Mouse (Mus musculus): Measurements from ENCODE around the gene Pam.
"Not testable (repeated sequence)": the region's sequence is repeated elsewhere in the genome, so short reads cannot be mapped to it uniquely, and the experiment has no call there.

Pam gene

DNA sequence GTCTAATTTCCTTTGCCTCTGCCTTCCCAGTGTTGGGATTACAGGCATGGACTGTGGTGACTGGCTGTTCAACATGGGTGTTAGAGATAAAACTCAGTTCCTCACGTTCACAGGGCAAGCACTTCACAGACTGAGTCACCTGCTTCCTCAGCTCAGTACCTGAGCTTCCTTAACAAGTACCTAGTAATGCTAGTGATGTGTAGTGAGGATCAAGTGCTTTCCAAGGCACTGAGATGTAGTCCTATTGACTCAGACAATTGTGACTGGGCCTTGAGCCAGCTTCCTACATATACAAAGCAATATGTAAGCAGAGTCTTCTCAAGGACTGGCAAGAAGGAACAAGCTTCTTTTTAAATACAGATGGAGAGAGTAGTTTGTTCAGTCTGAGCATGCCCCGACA lies 131.7 kb downstream of the Pam start:
- no peak for DNase-seq (ENCODE audit: low spot score in 2 of 2)

DNA sequence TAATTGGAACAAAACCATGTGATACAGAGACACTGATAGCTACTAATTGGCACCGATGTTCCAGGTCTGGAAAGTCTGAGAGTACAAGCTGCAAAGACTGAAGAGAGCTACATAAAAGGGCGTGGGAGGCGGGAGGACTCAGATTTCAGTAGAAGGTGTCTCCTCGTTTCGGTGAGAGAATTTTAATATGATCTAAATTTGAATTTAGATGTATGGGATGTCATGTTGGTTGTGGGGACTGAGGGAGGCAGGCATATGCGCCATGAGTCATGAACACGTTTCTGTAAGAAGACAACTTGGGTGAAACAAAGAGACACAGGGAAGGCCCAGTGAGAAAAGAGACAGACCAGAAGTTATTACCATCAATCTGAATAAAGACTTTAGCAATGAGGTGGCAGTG lies 133.3 kb downstream of the Pam start:
- DNase-seq (ENCODE audit: low spot score in 2 of 2) = no peak

DNA sequence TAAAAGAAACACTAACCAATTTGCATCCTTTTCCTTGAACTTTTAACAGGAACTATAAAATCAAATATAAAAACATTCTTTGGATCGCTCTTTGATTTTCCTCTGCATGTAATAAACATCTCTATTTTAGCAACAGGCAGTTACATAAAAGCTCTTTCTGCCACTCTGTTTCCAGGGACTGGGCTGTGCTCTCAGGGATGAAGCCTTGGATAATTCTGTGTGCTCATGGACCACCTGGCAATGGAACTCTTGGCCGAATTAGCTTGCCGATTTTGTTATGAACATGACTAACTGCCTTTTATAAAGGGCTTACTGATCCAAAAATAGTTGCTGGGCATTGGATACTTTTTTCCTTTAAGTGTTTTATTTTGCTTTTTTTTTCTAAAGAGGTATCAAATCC lies 134.8 kb downstream of the Pam start:
- DNase-seq (ENCODE audit: low spot score in 2 of 2) = no peak

DNA sequence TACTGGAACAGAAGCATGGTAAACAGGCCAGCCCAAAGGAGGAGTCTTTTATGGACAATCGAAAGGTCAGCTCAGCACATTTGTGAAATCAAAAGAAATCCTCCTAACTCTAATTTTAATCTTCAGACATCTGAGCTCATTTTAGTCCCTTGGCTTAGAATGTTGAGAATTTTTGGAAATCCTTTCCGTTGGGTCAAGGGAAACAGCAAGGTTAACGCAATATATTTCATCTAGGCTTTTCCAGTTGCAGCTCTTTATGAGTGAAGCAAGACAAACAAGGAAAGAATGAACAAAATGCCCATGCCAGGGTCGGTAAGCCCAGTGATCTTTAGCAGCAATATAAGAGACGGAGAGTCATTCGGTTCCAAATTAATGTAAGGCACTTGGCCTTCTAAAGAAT lies 135.3 kb downstream of the Pam start:
- no peak for DNase-seq (ENCODE audit: low spot score in 2 of 2)

DNA sequence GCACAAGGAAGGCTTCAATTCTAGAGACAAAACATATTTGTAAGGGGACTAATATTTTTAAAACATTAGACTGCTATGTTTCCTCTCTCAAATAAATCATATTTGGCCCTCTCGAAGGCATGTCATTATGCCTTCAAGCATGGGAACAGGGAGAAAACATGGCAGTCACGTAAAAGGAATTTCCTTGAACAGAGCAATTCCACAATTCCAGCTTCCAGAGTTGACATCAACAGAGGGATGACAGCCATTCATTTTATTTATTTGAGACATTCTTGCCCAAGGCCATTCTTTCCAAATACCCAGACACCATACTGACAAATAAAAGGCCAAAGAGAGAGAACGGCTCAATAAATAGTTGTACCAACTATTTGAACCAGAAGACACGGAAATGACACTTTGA lies 136.7 kb downstream of the Pam start:
- DNase-seq (ENCODE audit: low spot score in 2 of 2) = no peak

DNA sequence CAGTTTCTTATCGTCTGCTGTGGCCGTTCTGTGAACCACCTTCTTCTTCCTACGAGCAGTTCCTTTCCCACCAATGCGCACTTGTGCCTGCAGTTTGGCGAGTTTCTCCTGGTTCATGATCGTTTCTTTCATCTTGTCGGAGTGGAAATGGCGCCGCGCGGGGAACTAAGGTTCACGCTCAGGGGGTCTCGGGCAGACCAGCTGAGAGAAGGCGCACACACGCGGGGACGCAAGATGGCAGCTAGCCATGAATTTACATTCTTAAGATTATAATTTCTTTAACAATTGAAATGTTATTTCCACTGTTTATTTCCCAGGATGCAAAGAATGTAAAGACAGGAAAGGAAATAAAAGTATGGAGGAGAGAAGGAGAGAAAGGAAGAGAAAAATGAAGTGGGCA lies 146.2 kb downstream of the Pam start:
- DNase-seq (ENCODE audit: low spot score in 2 of 2) = not testable (repeated sequence)

DNA sequence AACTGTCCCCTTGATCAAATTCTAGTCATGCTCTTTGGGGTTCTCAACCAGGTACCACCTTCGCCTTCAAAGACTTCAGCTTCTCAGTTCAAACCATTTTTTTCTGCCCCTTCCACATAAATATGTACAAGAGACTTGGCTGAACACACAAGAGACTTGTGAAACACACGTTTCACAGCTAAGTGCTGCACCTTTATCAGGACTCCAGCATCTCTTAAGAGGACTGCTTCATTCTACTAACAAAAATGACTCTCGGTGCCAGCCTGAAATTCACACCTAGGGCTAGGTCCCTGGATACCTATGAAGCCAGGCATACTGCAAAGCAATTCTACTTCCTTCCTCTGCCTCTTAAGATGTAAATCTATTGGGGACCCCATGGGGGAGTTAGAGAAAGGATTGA lies 148.3 kb downstream of the Pam start:
- no peak for DNase-seq (ENCODE audit: low spot score in 2 of 2)

DNA sequence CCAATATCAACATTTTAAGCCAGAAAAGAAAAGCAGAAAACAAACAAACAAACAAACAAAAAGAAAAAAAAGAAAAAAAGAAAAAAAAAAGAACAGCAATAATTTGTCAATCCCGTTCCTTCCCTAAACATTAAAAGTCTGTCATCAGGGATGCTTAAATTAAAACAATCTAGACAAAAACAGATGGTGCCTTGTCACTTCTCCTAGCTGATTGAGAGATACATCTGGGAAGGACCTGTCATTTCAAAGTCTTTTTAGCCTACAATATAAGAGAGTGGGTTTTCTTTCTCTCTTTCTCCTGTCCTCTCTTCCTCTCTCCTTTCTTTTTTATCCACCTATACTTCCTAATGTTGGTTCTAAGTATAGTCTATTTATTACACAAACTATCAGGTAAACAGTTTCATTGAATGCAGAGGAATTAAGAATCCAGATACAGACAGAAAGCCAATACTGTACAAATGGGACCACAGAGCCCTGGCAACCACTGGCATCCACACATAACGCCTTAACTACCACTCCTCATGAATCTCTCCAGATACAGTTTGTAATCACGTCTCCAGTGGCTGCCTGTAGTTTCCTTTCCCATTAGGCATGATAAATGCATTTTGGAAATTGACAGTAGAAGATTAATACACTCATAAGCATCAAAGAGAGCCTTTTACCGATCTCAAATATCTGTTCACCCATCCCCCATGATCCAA lies 151.4 kb downstream of the Pam start:
- DNase-seq (ENCODE audit: low spot score in 2 of 2) = no peak

DNA sequence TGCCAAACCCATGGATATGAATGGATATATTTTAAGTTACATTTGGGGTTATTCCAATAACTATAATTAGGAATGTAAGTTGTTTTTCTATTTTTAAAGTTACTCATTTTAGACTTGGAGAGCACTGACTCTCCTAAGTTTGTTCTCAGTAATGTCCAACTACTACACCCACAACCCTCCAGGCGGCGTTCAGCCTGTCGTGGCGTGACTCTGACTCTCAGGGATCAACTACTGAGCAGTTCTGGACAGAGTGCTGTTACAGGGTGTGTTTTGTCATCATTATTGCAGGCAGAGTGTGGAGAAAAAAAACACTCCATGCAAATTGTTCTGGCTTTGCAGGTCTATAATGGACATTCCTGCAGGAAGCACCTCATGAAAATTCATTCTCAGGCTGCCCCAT lies 152.0 kb downstream of the Pam start:
- no peak for DNase-seq (ENCODE audit: low spot score in 2 of 2)

DNA sequence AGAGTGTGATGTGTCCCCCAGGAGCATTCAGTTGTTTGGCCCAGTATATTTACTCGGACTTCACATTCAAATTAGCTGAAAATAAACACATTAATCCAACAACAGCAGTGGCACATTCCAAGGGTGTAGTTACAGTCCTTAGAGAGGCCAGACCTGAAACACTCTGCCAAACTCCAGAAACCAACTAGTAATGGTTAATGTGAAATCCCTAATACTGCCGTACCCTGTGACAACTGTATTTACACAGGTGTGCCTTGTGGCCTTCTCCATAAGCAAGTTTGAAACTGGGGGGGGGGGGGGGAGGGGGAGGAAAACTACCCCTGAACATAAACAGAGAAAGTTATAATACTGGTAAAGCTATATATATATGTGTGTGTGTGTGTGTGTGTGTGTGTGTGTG lies 152.5 kb downstream of the Pam start:
- no peak for DNase-seq (ENCODE audit: low spot score in 2 of 2)

DNA sequence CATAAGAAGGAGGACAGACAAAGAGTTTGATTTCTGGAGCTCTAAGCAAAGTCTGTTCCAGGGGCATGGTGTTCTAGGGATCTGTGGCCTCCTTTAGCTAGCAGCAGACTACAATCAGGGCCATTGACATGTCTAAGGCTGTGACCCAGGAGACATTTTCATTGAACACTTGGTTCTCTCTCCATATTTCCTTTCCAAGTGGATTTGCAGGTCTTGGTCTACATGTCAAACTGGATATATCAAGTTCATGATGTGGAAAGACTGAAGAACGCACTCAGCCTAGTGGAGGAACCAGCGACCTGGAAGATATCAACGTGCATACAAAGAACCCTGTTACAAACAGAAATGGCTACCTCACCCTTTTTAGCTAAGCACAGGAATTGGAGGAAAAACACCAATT lies 156.9 kb downstream of the Pam start:
- DNase-seq (ENCODE audit: low spot score in 2 of 2) = no peak

DNA sequence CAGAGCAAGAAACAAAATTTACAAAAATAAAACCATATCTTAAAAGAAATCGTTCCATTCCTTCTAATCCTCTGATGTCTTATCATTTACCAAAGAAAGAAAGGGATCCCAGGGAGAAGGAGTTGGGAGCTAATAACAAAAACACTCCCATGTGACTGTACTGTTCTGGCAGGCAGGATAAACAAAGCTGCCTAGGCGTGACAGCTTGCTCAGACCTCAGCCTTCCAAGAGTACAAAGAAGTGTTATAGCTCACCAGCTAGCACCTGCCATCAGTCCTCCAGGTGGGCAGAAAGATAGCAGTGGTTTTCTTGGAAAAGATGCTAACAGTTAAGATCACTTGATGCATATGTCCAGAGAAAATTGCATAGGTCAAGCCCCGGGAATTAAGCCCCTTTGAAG lies 157.4 kb downstream of the Pam start:
- no peak for DNase-seq (ENCODE audit: low spot score in 2 of 2)

DNA sequence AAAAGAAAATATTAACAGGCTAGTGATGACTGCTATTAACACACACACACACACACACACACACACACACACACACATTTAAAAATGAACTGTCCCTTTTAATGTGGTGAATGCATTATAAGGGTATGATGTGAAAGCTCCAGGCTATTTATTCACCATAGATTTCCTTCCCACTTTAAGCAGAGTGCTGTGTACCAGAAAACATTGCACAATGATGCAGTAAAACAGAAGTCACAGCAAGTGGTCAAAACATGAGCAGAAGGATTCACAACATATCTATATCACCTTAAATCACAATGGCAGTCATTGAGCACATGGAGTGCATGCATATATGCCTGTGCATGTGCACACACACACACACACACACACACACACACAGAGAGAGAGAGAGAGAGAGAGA lies 160.5 kb downstream of the Pam start:
- no peak for DNase-seq (ENCODE audit: low spot score in 2 of 2)

DNA sequence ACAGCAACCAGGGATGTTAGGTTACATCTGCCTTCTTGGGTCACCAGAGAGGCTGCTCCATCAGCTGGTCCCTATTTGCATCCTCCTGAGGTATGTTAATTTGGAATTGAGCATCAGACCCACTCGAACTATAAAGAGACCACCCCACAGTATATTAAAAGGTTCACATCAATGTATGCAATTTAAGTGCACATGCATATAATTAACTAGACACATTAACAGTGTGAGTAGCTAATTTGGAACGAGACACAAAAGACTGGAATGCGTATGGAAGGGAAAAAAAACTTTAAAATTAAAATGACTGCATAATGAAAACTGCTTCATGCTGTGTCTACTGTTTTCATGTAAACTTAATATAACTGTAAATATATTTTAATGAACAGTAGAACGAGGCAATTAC lies 164.2 kb downstream of the Pam start:
- no peak for DNase-seq (ENCODE audit: low spot score in 2 of 2)

DNA sequence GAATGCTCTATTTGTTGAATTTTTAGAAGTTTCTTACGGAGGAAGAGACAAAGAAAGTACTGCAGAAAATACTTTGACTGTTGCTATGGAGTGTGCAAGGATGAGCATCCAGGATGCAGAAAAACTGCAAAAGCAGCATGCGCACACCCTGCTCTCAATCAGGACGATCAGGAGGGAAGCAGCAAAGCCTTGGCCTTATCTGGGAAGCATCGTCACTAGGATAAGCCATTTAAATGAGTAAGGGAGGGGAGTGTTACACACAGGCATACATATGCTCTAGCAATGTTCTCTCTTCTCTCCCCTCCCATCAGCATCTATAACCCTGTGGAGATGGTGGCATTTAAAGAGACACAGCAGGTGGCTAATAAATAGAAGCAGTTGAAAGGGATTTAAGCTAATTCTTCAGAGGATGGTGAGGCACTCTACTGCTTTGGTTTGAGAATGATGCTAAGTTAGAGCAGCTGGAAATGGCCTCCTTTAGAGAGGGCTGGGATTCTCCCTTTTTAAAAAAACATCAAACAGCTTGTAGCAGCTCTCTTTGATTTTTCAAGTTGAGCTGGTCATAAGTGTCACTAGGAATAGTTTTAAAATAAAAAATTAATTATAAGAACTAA lies 165.9 kb downstream of the Pam start:
- no peak for DNase-seq (ENCODE audit: low spot score in 2 of 2)

DNA sequence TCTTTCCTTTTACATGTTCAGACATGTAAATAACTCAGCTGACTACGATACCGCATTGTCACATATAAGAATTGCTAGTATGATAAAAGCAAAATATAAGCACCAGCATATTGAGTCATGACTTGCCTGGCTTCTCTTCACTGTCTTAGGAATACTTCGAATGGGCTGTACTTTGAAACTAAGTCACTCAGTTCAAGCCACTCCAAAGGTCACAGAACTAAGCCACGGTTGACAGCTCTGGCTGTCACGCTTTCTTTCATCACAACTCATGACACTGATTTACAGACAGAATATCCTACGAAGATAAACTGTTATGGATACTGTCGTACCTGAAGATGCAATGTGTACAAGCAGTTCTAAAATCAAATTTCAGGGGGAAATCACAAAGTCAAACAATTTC lies 168.7 kb downstream of the Pam start:
- DNase-seq (ENCODE audit: low spot score in 2 of 2) = no peak

DNA sequence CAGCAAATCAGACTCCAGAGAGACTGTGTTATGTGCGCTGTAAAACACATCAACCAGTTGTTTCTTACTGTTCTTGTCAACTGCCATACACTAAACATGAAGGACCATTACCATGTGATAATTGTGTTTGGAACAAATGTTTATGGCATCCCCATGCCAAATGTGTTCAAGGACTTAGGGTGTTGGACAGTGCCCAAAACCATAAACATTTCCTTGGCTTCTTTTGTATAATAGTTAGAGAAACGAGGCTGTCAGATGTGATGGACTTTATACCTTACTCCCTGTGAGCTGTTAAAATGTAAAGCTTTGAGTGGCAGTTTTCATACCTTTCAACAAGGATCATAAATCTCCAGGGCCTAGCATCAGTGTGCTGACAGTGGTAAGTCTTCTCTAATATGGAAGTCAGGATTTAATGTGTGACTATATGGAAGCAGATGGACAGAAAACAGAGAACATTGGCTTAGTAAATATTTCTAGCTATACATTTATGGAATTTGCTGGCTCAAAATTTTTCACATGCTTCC lies 169.4 kb downstream of the Pam start:
- DNase-seq (ENCODE audit: low spot score in 2 of 2) = no peak

DNA sequence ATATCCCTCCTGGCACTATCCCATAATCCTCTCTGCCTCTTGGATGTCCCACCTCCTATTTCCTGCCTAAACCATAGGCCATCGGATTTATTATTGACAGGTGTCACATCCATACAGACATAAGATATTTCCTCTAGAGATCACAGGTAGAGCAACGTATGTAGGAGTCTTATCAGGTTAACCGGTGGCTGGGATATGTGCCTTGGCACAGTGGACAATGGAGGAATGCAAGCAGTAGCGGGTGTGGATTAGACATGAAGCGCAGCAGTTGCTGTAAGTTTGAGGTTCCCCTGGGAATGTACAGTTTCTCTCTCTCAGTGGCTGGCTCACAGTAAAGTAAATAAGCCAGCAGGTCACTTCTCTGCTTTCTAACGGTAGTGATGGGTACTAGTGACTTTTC lies 173.1 kb downstream of the Pam start:
- DNase-seq (ENCODE audit: low spot score in 2 of 2) = no peak

DNA sequence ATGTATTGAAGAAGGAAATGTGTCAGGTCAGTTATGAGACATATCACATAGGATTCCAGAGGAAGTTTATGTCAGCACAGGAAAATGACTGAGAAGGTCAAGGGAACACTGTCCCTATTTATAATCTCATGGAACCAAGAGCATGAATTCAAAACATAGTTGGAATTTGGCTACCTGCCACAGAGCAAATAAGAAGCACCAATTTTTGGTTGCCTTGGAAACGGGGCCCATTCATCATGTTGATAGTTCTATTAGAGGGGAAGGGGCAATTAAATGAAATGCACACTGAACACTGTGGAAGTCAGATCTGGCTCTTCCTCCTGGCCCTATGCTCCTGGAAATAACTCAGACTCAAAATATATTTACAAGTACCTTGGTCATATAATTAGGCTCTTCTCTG lies 173.6 kb downstream of the Pam start:
- DNase-seq (ENCODE audit: low spot score in 2 of 2) = no peak

DNA sequence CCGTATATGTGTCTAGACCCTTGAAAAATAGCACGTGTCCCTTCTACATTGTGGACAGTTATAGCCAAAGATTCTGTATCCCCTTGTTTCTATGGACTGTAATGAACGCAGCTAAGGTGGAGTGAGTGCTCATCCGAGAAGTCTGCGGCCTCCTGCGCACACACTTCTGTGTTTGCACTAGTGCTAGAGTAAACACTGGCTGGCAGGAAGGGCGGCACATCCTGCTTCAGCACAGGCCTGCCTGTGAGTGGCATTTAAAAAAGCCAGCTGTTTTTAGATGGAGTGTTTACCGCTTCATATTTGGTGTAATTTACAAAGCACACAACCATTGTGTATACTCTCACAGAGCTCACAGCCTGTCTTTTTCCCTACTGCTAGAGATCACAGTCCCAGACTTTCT lies 177.0 kb downstream of the Pam start:
- no peak for DNase-seq (ENCODE audit: low spot score in 2 of 2)

DNA sequence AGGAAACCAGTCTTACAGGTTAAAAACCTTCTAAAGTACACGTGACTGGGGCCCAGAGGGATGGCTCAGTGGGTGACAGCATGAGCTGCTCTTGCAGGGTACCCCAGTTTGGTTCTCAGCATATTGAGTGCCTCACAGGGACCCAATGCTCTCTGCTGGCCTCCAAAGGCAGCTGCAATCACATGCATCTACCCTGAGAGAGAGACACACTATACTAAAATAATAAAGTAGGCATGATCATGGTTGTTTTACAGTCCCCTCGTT lies 178.5 kb downstream of the Pam start:
- DNase-seq (ENCODE audit: low spot score in 2 of 2) = no peak

DNA sequence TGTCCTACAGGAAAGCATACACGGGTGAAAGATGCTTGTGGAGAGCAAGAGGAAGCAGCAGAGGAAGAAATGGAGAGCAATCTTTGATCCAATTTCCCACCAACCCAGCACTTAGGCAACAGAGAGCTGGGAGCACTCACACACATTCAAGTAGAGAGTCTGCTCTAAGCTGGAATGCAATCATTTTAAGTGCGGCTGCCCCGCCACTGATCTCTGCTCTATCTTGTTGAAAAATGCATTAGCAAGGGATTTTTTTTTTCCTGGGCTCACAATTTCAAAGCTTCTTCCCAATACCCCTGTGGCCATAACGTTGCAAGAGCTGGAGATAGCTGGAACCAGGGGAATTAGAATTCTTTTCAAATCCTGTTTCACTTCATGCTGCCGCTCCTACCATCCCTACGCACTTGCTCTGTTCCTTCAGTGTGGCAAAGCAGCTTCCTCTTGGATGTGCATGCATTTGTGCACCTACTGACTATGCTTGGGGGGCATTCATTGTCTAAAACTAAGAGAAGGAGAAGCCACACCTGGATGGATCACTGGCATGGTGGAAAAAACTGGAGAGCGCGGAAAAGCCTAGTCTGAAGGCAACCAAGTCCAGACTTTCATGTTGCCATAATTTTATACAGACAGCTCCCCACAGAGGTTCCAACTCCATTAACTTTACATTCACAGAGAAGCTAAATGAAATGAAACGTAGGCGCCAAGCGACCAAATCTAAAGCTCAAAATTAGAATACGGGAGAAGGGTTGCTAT lies 179.1 kb downstream of the Pam start:
- no peak for DNase-seq (ENCODE audit: low spot score in 2 of 2)

DNA sequence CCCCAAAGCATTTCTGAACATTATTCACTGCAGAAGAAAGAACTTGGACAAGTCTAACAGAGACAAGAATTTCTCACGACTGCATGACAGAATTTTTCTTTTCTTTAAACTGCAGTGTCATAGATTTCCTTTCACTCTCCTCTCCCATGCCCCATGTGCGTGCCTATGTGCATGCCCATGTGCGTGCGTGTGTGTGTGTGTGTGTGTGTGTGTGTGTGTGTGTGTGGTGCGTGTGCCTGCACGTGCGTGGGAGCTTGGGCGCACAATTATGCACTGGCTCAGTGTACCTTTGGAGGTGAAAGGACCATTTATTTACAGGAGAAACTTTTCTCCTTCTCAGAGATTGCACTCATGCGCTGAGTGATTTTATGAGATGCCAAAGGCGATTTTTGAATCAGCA lies 179.7 kb downstream of the Pam start:
- no peak for DNase-seq (ENCODE audit: low spot score in 2 of 2)
